Mouse (Mus musculus): ENCODE measurements around the gene Nucks1. TPM values are rescaled to one million over a fixed set of nuclear protein-coding genes. Genes with fewer than 3 reads are reported as not detected.

Gene Nucks1
- polyA plus RNA-seq, 1 experiment from 2014 or later = 45.1 TPM

DNA sequence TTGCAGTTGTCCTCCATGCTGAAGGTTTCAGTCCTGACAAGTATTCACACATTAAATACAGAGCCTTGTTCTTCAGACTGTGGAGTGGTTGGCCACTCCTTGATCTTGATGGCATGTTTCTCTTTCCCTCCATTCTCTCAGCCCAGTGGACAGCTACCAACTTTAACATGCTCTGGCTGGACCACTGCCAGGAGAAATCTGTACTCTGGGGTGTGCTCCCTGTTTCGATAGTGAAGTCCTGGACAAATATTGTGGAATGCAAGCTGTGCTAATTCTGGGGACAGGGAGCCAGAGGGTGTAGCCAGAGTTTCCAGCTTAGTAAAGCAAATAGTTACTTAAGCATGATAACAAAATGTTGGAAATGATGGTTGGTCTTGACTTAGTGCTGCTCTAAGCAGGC, 28.5 kb downstream of the Nucks1 start:
- DNase-seq (ENCODE audit: low spot score) (no peak), ATAC-seq (ENCODE audit: low read depth) (no peak)
- Histone ChIP-seq H3K9ac (ENCODE audit: low read depth, low read length) (no peak overlapping the region), H3K9me3 (ENCODE audit: control insufficient read depth, low read length) (no peaks in the 10 kb centered on the region), H3K27me3 (replicated peaks; ENCODE audit: control insufficient read depth, insufficient read depth, low read length) (no peaks in the 10 kb centered on the region), H3K4me1 (ENCODE audit: control insufficient read depth, insufficient read depth, low read length) (peaks cover 4% of the 10 kb centered on the region; the same call in 1 of the 2 replicates), H3K4me3 (ENCODE audit: low read depth, low read length) (no peak overlapping the region), H3K36me3 (ENCODE audit: control insufficient read depth, insufficient read depth, low read length) (peaks cover 26% of the 10 kb centered on the region), H3K27ac (replicated peaks; ENCODE audit: low read depth, low read length) (no peak overlapping the region), H3K4me2 (ENCODE audit: low read depth, low read length) (no peak overlapping the region)
- 59% methylated on average over 1 of the region's 1 CpGs for WGBS

GRCm38 (mm10) chr1:131940711-131941244, 30.4 kb downstream of the Nucks1 start:
- Histone ChIP-seq H3K27ac (replicated peaks; ENCODE audit: low read depth, low read length) (no peak overlapping the region), H3K27me3 (replicated peaks; ENCODE audit: control insufficient read depth, insufficient read depth, low read length) (no peaks in the 10 kb centered on the region), H3K4me3 (ENCODE audit: low read depth, low read length) (no peak overlapping the region), H3K36me3 (ENCODE audit: control insufficient read depth, insufficient read depth, low read length) (peaks cover 11% of the 10 kb centered on the region; the same call in 1 of the 2 replicates), H3K4me2 (ENCODE audit: low read depth, low read length) (no peak overlapping the region), H3K9ac (ENCODE audit: low read depth, low read length) (no peak overlapping the region), H3K9me3 (ENCODE audit: control insufficient read depth, low read length) (no peaks in the 10 kb centered on the region), H3K4me1 (ENCODE audit: control insufficient read depth, insufficient read depth, low read length) (peaks cover 4% of the 10 kb centered on the region; the same call in 1 of the 2 replicates)
- 62% methylated on average over 2 of the region's 2 CpGs for WGBS
- ATAC-seq (ENCODE audit: low read depth) = no peak
- DNase-seq (ENCODE audit: low spot score) = no peak

DNA sequence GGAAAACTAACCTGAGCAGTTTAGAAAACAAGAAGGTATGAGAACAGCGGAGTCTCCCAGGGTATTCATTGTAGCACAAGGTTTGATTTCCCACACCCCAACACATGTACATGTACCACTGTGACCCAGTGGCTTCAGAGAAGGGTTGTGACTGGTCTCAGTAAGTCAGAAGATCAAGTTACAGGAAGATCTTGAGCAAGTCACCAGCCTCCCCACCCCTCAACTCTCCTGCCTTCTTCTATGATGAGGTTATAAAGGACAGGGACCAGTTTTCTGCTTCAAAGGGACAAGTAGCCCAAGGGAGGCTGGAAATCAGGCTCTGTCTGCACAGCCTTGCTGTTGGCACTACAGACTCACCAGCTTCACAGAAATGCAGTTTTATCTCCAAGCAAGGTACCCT, 31.2 kb downstream of the Nucks1 start:
- H3K27me3 ChIP-seq (replicated peaks; ENCODE audit: control insufficient read depth, insufficient read depth, low read length) = no peaks in the 10 kb centered on the region

GRCm38 (mm10) chr1:131942621-131943590, 32.6 kb downstream of the Nucks1 start:
- Histone ChIP-seq H3K27me3 (replicated peaks; ENCODE audit: control insufficient read depth, insufficient read depth, low read length) (no peaks in the 10 kb centered on the region), H3K4me3 (ENCODE audit: low read depth, low read length) (no peak overlapping the region), H3K36me3 (ENCODE audit: control insufficient read depth, insufficient read depth, low read length) (0 out of 2 replicates have a peak, but pooled peaks cover 3% of the 10 kb centered on the region), H3K4me1 (ENCODE audit: control insufficient read depth, insufficient read depth, low read length) (peaks cover 4% of the 10 kb centered on the region; the same call in 1 of the 2 replicates), H3K9me3 (ENCODE audit: control insufficient read depth, low read length) (no peaks in the 10 kb centered on the region), H3K9ac (ENCODE audit: low read depth, low read length) (no peak overlapping the region), H3K4me2 (ENCODE audit: low read depth, low read length) (no peak overlapping the region), H3K27ac (replicated peaks; ENCODE audit: low read depth, low read length) (no peak overlapping the region)
- DNase-seq (ENCODE audit: low spot score) (peak; percentile 57), ATAC-seq (ENCODE audit: low read depth) (no peak)
- 61% methylated on average over 16 of the region's 16 CpGs for WGBS

More for the DNA sequence above, 31.2 kb downstream of the Nucks1 start:
- H3K9ac ChIP-seq (ENCODE audit: low read depth, low read length) = no peak overlapping the region
- peaks cover 4% of the 10 kb centered on the region; the same call in 1 of the 2 replicates for H3K4me1 ChIP-seq (ENCODE audit: control insufficient read depth, insufficient read depth, low read length)
- no peak overlapping the region for H3K4me3 ChIP-seq (ENCODE audit: low read depth, low read length)
- WGBS = 94% methylated on average over 1 of the region's 1 CpGs
- no peak overlapping the region for H3K4me2 ChIP-seq (ENCODE audit: low read depth, low read length)
- H3K9me3 ChIP-seq (ENCODE audit: control insufficient read depth, low read length) = no peaks in the 10 kb centered on the region
- no peak for DNase-seq (ENCODE audit: low spot score)
- no peak for ATAC-seq (ENCODE audit: low read depth)
- H3K36me3 ChIP-seq (ENCODE audit: control insufficient read depth, insufficient read depth, low read length) = peaks cover 11% of the 10 kb centered on the region; the same call in 1 of the 2 replicates
- no peak overlapping the region for H3K27ac ChIP-seq (replicated peaks; ENCODE audit: low read depth, low read length)

GRCm38 (mm10) chr1:131945674-131946440, 35.5 kb downstream of the Nucks1 start:
- DNase-seq (ENCODE audit: low spot score) = no peak
- 61% methylated on average over 10 of the region's 10 CpGs for WGBS
- H3K36me3 ChIP-seq (ENCODE audit: control insufficient read depth, insufficient read depth, low read length) = no peaks in the 10 kb centered on the region
- no peak overlapping the region for H3K9ac ChIP-seq (ENCODE audit: low read depth, low read length)
- H3K4me1 ChIP-seq (ENCODE audit: control insufficient read depth, insufficient read depth, low read length) = peaks cover 7% of the 10 kb centered on the region; the same call in 1 of the 2 replicates
- H3K4me3 ChIP-seq (ENCODE audit: low read depth, low read length) = no peak overlapping the region
- H3K27me3 ChIP-seq (replicated peaks; ENCODE audit: control insufficient read depth, insufficient read depth, low read length) = no peaks in the 10 kb centered on the region
- no peak; the same call in 1 of the 2 replicates for ATAC-seq (ENCODE audit: low read depth)
- no peak overlapping the region for H3K4me2 ChIP-seq (ENCODE audit: low read depth, low read length)
- no peaks in the 10 kb centered on the region for H3K9me3 ChIP-seq (ENCODE audit: control insufficient read depth, low read length)
- H3K27ac ChIP-seq (replicated peaks; ENCODE audit: low read depth, low read length) = no peak overlapping the region

DNA sequence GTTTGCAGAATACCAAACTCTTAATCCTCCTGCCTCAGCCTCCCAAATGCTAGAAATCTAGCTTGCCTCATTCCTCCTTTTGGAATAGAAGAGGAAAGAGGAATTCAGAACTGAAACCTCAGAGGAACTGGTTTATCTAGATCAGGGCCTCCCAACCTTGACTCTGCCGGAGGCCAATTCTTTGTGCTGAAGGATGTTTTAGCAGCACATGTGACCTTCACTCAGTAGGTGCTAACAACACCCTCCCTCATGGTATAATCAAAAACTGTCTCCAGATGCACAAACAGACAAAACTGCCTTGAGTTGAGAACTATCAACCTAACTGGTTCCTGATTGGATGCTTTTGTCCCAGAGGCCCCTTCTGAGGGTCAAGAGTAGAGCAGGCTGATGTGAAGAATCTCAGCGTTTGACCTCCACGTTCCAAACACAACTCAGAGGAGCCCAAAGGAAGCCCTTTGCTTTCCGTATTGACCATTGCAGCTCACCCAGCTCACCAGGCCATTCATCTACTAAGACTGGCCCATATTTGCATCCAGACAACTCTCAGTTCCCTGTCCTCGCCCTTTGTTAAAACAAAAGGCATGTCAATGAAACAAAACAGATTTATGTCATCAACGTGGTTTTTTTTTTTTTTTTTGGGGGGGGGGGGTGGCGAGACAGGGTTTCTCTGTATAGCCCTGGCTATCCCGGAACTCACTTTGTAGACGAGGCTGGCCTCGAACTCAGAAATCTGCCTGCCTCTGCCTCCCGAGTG, 36.3 kb downstream of the Nucks1 start:
- WGBS = 78% methylated on average over 11 of the region's 11 CpGs
- H3K27ac ChIP-seq (replicated peaks; ENCODE audit: low read depth, low read length) = no peak overlapping the region

DNA sequence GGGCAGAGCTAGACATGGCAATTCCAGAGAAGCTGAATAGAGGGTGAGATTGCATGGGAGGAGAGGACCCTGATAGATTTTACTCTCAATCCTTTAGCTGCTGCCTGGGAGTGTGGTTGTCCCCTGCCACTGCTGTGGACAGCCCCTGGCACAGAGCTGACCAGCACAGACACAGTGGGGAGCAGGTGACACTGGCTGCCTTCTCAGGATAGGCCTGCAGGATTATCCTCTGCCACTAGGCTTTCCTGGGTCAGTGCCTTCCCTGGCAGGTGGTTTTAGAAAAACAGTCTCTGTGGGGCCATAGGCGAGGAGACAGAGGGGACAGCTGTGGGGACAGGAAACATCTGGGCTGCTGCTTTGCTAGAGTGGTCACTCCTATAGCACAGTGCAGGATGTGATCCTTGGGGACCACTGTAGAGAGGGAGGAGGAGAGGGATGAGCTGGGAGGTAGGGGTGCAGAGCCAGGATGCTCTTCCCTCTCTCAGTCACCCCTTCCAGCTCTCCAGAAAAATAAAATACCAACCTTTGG, 37.7 kb downstream of the Nucks1 start:
- no peak for DNase-seq (ENCODE audit: low spot score)
- H3K27ac ChIP-seq (replicated peaks; ENCODE audit: low read depth, low read length) = no peak overlapping the region
- H3K9me3 ChIP-seq (ENCODE audit: control insufficient read depth, low read length) = no peaks in the 10 kb centered on the region
- 0 out of 2 replicates have a peak, but pooled peaks cover 4% of the 10 kb centered on the region for H3K4me1 ChIP-seq (ENCODE audit: control insufficient read depth, insufficient read depth, low read length)
- ATAC-seq (ENCODE audit: low read depth) = peak; percentile 35; the same call in 1 of the 2 replicates
- no peak overlapping the region for H3K4me2 ChIP-seq (ENCODE audit: low read depth, low read length)
- 7% methylated on average over 1 of the region's 1 CpGs for WGBS
- H3K27me3 ChIP-seq (replicated peaks; ENCODE audit: control insufficient read depth, insufficient read depth, low read length) = no peaks in the 10 kb centered on the region
- H3K36me3 ChIP-seq (ENCODE audit: control insufficient read depth, insufficient read depth, low read length) = no peaks in the 10 kb centered on the region
- no peak overlapping the region for H3K4me3 ChIP-seq (ENCODE audit: low read depth, low read length)
- H3K9ac ChIP-seq (ENCODE audit: low read depth, low read length) = no peak overlapping the region

More for the DNA sequence above, 36.3 kb downstream of the Nucks1 start:
- Histone ChIP-seq H3K9me3 (ENCODE audit: control insufficient read depth, low read length) (no peaks in the 10 kb centered on the region), H3K36me3 (ENCODE audit: control insufficient read depth, insufficient read depth, low read length) (no peaks in the 10 kb centered on the region), H3K27me3 (replicated peaks; ENCODE audit: control insufficient read depth, insufficient read depth, low read length) (no peaks in the 10 kb centered on the region), H3K4me2 (ENCODE audit: low read depth, low read length) (no peak overlapping the region), H3K4me3 (ENCODE audit: low read depth, low read length) (no peak overlapping the region), H3K4me1 (ENCODE audit: control insufficient read depth, insufficient read depth, low read length) (peaks cover 7% of the 10 kb centered on the region; the same call in 1 of the 2 replicates), H3K9ac (ENCODE audit: low read depth, low read length) (no peak overlapping the region)
- DNase-seq (ENCODE audit: low spot score) (no peak), ATAC-seq (ENCODE audit: low read depth) (no peak)
